Mouse (Mus musculus) heart, adult 2 months (tissue): ENCODE measurements at regions not wholly inside any gene's neighbourhood (a gene's known extent, or its start where the extent isn't known, plus 50 kb on each side); places are given as distances from the start of the nearest gene placed in this dataset.

Source experiments
- CTCF ChIP-seq: fragments of 200-600 bp; IDR thresholded peaks from 2 replicates; pipeline ENCODE4 v1.8.1; 2022; ENCODE audit warnings: antibody characterized with exemption, mild to moderate bottlenecking, moderate library complexity
- EP300 ChIP-seq: fragments of 200-500 bp; IDR thresholded peaks from 2 replicates; pipeline ENCODE4 v1.6.1; 2011; ENCODE audit warnings: low read depth, low read length, control low read depth; ENCODE audit not compliant: insufficient read depth
- POLR2A ChIP-seq: fragments of 200-500 bp; IDR thresholded peaks from 2 replicates; pipeline ENCODE4 v1.6.1; 2011; ENCODE audit warnings: mild to moderate bottlenecking, low read depth, low read length, control low read depth; ENCODE audit not compliant: insufficient read depth

- TF ChIP-seq POLR2A (no peak), CTCF (no peak), EP300 (no peak)
These were observed 128.8 kb upstream of the Nmur2 start for GRCm38 (mm10) chr11:56169576-56169975.
